Mouse (Mus musculus) urinary bladder, postnatal 0 days (tissue): ENCODE measurements around the gene Rgl3. TPM values are rescaled to one million over a fixed set of nuclear protein-coding genes. Genes with fewer than 3 reads are reported as not detected.

ENCODE experiments used
- polyA plus RNA-seq: library from polyadenylated mRNA; unstranded; fragments of >200 nt; fragmentation: Nextera tagmentation; extraction: Ambion mirVana; gene quantifications from 2 replicates; pipeline ENCODE4 v1.2.1, GENCODE M21; 2015

Rgl3 gene
- 2.9 and 4.9 TPM in 2 replicates for polyA plus RNA-seq

GRCm38 (mm10) chr9:21989230-21990110 lies at the start of gene Rgl3:
Gene Rgl3, minus strand, starts transcription at chr9:21989446.

DNA sequence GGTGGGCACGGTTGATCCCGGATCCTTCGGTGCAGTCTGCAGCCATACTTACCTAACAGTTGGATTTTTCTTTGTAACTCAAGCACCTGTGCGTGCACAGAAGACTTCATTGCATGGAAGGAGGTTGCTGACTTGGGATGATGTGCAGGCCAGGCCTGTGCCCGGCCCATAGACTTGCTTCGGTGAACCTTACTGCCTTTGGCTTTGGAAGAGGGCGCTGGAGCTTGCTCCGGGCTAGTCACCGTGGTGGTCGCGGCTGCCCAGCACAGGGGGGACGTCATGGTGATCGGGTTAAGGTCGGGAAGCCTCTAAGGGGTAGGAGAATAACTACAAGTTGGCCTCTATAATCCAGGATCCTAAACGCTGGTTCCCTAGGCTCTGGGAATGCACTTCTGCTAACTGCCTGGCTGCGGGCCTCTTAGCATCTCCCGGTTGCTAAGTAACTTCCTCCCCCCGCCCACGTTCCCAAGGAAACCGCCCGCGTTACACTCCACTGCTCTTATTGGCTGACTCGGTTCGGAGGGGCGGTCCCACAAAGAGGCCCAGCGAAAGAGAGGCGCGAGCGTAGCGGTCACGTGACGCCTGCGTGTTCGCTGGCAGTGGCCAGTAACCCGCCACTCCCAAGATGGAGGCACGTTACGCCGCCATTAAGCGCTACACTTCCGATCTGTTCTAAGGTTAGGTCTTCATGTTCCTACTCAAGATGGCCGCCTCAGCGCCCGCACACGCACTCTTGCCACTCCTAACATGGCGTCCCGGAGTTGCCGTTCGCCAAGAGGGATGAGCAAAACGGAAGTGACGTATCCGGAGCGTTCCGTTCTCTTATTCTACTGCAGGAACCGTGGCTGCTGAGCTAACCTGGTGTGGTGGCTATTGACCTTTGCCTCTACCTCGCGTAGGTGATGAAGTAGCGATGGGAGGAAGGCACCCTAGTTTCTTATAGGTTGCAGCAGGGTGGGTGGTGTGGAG lies 13.2 kb upstream of the Rgl3 start, which contains the start of the genes Ccdc151 and Prkcsh:
Gene Ccdc151, minus strand, starts transcription at position 441 of the 969 bp plus-strand sequence.
Gene Prkcsh, plus strand, starts transcription at position 613 of the 969 bp plus-strand sequence.

GRCm38 (mm10) chr9:21963417-21963816 lies 25.8 kb downstream of the Rgl3 start, which contains the start of gene Epor:
Gene Epor, minus strand, starts transcription at chr9:21963506.

GRCm38 (mm10) chr9:21955570-21956281 lies 33.5 kb downstream of the Rgl3 start, which contains the start of gene Swsap1:
Gene Swsap1, plus strand, starts transcription at chr9:21955755.

DNA sequence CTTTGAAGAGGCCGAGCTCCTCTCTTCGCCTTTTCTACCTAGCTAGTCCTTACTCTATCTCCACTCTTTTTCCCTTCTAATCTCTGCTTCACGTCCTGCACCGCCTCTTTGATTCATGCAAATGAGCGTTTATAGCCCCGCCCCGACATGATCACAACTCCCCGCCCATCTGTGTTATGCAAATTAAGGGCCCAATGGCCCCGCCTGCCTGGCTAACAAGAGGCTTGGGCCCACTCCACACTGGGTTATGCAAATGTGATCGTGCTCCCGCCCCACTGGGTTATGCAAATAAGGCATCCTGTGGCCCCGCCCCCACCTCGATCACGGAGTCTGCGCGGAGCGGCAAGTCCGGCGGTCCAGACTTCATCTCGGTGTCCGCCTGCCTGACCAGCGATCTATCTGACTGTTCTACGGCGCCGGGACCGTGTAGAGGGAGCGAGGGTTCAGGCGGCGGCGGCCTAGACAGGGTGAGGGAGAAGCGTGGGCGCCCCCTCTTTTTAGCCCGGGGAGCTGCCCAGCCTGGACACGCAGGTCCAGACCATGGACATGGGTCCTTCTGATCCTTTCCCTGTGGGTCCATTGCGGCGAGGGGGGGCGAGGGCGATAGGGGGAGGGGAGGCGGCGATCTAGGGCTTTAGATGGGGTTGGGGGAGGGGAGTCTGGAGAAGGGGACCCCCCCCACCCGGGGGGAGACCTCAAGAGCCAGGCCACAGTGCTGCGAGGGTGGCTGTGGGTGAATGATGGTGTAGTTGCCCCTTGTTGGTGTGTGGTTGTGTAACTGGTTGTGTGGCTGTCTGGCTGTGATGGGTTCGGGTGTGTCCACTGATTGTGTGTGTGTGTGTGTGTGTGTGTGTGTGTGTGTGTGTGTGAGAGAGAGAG lies 52.3 kb downstream of the Rgl3 start, which contains the start of gene Plppr2:
Gene Plppr2, plus strand, starts transcription at position 342 of the 879 bp plus-strand sequence.

DNA sequence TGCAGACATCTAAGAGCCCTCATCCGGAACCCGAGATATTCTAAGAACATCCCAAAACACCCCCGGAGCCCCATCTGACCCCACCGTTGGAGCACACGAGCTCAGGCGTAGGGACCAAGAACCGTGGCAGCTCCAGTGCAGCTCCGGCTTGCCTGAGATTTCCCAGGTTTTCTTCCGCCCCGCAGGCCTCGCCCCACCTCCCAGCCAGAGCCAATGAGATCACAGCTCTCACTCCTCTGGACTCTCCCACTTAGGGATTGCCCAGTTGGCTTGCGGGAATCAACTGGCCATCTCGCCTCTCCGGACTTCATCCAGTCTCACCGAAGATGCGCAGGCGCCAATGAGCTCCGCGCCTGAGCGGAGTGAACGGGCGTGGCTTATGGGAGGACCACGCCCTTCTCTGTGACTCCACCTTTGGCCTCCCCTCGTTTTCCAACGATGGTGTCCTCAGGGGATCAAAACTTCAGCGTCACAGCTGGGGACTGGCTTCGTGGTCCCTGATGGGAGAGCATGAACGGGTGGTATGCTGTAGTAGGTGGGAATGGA lies 62.0 kb downstream of the Rgl3 start, which contains the start of the genes Ccdc159 and Tmem205:
Gene Ccdc159, plus strand, starts transcription at position 264 of the 546 bp plus-strand sequence.
Gene Tmem205, minus strand, starts transcription at position 349 of the 546 bp plus-strand sequence.

Other genes starting within 250 kb of the Rgl3 start
- 19.5 and 26.9 TPM in 2 replicates for gene Spc24, start 229.1 kb downstream of the Rgl3 start, polyA plus RNA-seq
- gene Kank2, start 190.7 kb downstream of the Rgl3 start, polyA plus RNA-seq, result 25.4 and 28.8 TPM in 2 replicates
- gene Angptl8, start 153.9 kb downstream of the Rgl3 start, polyA plus RNA-seq, result 0.44 and 0.45 TPM in 2 replicates
- gene Dock6, start 136.8 kb downstream of the Rgl3 start, polyA plus RNA-seq, result 22.3 and 25.4 TPM in 2 replicates
- 25.2 and 33.9 TPM in 2 replicates for gene Rab3d, start 71.3 kb downstream of the Rgl3 start, polyA plus RNA-seq
- 1.6 and 2.0 TPM in 2 replicates for gene Ccdc159, start 62.0 kb downstream of the Rgl3 start, polyA plus RNA-seq
- gene Tmem205, start 61.9 kb downstream of the Rgl3 start, polyA plus RNA-seq, result 68.5 and 78.3 TPM in 2 replicates
- 4.0 and 4.3 TPM in 2 replicates for gene Plppr2, start 52.4 kb downstream of the Rgl3 start, polyA plus RNA-seq
- gene Swsap1, start 33.7 kb downstream of the Rgl3 start, polyA plus RNA-seq, result 3.4 TPM in 2 replicates
- gene Epor, start 25.9 kb downstream of the Rgl3 start, polyA plus RNA-seq, result 2.1 and 2.6 TPM in 2 replicates
- not detected in 2 replicates for gene Ccdc151, start 13.2 kb upstream of the Rgl3 start, polyA plus RNA-seq
- 47.2 and 48.7 TPM in 2 replicates for gene Prkcsh, start 13.4 kb upstream of the Rgl3 start, polyA plus RNA-seq
- gene Elavl3, start 62.6 kb upstream of the Rgl3 start, polyA plus RNA-seq, result 0.05 TPM in 1 of 2 replicates, not detected in the other
- not detected in 2 replicates for gene Gm49318, start 81.8 kb upstream of the Rgl3 start, polyA plus RNA-seq
- 6.1 and 8.0 TPM in 2 replicates for gene Zfp653, start 81.9 kb upstream of the Rgl3 start, polyA plus RNA-seq
- gene Ecsit, start 96.0 kb upstream of the Rgl3 start, polyA plus RNA-seq, result 39.5 and 42.3 TPM in 2 replicates
- 4,929 and 6,173 TPM in 2 replicates for gene Cnn1, start 109.8 kb upstream of the Rgl3 start, polyA plus RNA-seq
- gene Elof1, start 127.7 kb upstream of the Rgl3 start, polyA plus RNA-seq, result 93.8 and 101 TPM in 2 replicates
- gene Acp5, start 146.3 kb upstream of the Rgl3 start, polyA plus RNA-seq, result 9.1 and 9.8 TPM in 2 replicates
- gene Pigyl, start 167.4 kb upstream of the Rgl3 start, polyA plus RNA-seq, result 85.8 and 88.4 TPM in 2 replicates
- gene Zfp872, start 198.6 kb upstream of the Rgl3 start, polyA plus RNA-seq, result 0.13 and 0.28 TPM in 2 replicates
- gene Zfp809, start 236.3 kb upstream of the Rgl3 start, polyA plus RNA-seq, result 27.7 and 30.7 TPM in 2 replicates